Mouse (Mus musculus) heart, postnatal 0 days (tissue): ENCODE measurements around the gene Gfi1b.

ENCODE experiments used
- CTCF ChIP-seq: IDR thresholded peaks from 2 replicates; pipeline ENCODE4 v1.5.1; 2016; ENCODE audit warnings: antibody characterized with exemption, control low read depth, low read depth
- EP300 ChIP-seq: IDR thresholded peaks from 2 replicates; pipeline ENCODE4 v1.6.1; 2016; ENCODE audit warnings: antibody characterized with exemption, low read depth

- no peak for TF ChIP-seq EP300
- TF ChIP-seq CTCF = no peak
Observed at GRCm38 (mm10) chr2:28641435-28641941, 19.7 kb upstream of the Gfi1b start.
